Mouse (Mus musculus) liver, embryonic 14.5 days (tissue): ENCODE data around the gene Ccl1.

Source experiments
- CTCF ChIP-seq: IDR thresholded peaks from 2 replicates; pipeline ENCODE4 v1.5.1; 2016; ENCODE audit warnings: antibody characterized with exemption, low read depth, control low read depth
- EP300 ChIP-seq: IDR thresholded peaks from 2 replicates; pipeline ENCODE4 v1.6.1; 2016; ENCODE audit warnings: antibody characterized with exemption, low read depth

GRCm38 (mm10) chr11:82351039-82351438, 45.5 kb upstream of the Ccl1 start:
- TF ChIP-seq CTCF, result no peak
- no peak for TF ChIP-seq EP300
